Mouse (Mus musculus) bone marrow, adult 2 months (tissue): ENCODE measurements around the gene Gimap8. TPM values are rescaled to one million over a fixed set of nuclear protein-coding genes. Genes with fewer than 3 reads are reported as not detected.
A peak's percentile ranks its signal among the peaks of the same experiment; 100 is the strongest.

Experiments
- H3K27ac ChIP-seq: fragments of 200-500 bp; 2 replicates; pipeline ENCODE4 v1.5.1; 2012; ENCODE audit warnings: low read depth, mild to moderate bottlenecking, control low read depth, inconsistent platforms, low read length; ENCODE audit not compliant: control insufficient read depth, poor library complexity, insufficient read depth
- H3K4me1 ChIP-seq: fragments of 200-500 bp; 2 replicates; pipeline ENCODE4 v1.6.1; 2011; ENCODE audit warnings: low read length; ENCODE audit not compliant: control insufficient read depth, insufficient read depth
- H3K4me3 ChIP-seq: fragments of 200-500 bp; replicated peaks from 2 replicates; pipeline ENCODE3; 2011; ENCODE audit warnings: mild to moderate bottlenecking, low read depth, low read length, control low read depth; ENCODE audit not compliant: control insufficient read depth
- CTCF ChIP-seq: fragments of 200-500 bp; IDR thresholded peaks from 2 replicates; pipeline ENCODE4 v1.5.1; 2011; ENCODE audit warnings: low read length, control low read depth; ENCODE audit not compliant: control insufficient read depth, insufficient read depth
- POLR2A ChIP-seq: fragments of 200-500 bp; IDR thresholded peaks from 2 replicates; pipeline ENCODE4 v1.6.1; 2011; ENCODE audit warnings: low read depth, mild to moderate bottlenecking, control low read depth, low read length, borderline replicate concordance; ENCODE audit not compliant: control insufficient read depth
- WGBS: fragments of 180-500 bp; shearing (Covaris S2); methylation state at CpG from one replicate; pipeline ENCODE4 v1.1.7; 2018; 5-methylcytosine and 5-hydroxymethylcytosine counted together
- polyA plus RNA-seq: library from polyadenylated mRNA; stranded (reverse); fragments of >200 nt; gene quantifications from 2 replicates; pipeline ENCODE4 v1.2.4, GENCODE M21; 2011; ENCODE audit warnings: low replicate concordance; ENCODE audit not compliant: missing spikeins, insufficient read depth, insufficient read length

Gene Gimap8
- polyA plus RNA-seq: 8.3 and 15.1 TPM in 2 replicates

DNA sequence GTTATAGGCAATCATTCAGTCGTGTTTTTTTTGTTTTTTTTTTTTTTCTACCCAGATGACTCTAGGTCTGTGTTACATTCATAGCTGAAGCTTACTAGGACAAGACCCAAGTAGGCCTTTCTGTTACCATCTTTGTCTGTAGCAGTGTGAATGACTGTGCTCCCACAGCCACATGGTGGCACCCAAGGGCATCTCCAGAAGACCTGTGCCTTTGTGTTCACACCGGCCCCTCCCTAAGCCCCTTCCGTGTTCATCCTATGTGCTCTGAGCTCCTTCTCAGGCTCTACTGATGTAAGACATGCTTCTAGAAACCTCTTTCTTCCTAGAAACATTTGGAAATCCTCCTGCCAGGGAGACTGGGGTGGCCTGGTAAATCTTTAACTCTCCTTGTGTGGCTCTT, at the start of gene Gimap8:
Gimap8 (plus strand) TSS at position 240 of the 400 bp plus-strand sequence.
- Histone ChIP-seq H3K4me3 (peak within 1 kb of the TSS; percentile 55), H3K4me1 (no peaks in the 10 kb centered on the region; the same call in 1 of the 2 replicates), H3K27ac (peak within 1 kb of the TSS; percentile 61; the same call in 1 of the 2 replicates)
- WGBS: 6% methylated on average over 3 of the region's 3 CpGs
- TF ChIP-seq POLR2A: no peak
- TF ChIP-seq CTCF: peak; percentile 83

DNA sequence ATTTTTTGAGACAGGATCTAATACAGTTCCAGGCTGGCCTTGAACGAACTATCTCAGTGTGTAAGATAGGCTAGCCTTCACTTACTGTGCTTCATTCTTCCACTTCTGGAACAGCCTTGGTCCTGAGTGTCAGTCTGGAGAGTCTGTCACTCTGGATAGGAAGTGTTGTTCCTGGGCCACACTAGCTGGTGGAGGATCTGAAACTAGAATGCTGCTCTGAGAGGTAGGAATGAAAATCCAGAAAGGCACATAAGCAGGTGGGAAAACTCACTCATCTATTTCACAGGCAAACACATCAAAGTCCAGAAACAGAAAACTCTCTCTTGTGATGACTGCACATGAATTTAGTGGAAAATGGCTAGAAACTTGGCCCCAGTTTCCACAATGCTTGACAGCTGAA, 46.4 kb upstream of the Gimap8 start:
- H3K27ac ChIP-seq: no peak overlapping the region
- peaks cover 1% of the 10 kb centered on the region; the same call in 1 of the 2 replicates for H3K4me1 ChIP-seq
- H3K4me3 ChIP-seq: no peak overlapping the region
- 75% methylated on average over 1 of the region's 1 CpGs for WGBS
- TF ChIP-seq CTCF: no peak
- TF ChIP-seq POLR2A: no peak

GRCm38 (mm10) chr6:48601271-48602079, 45.6 kb upstream of the Gimap8 start, which contains the start of gene Zfp775:
Gene Zfp775 (plus strand): TSS chr6:48602063.
- Histone ChIP-seq H3K4me3 (peak within 1 kb of the TSS; percentile 81), H3K27ac (no peak within 1 kb of the TSS), H3K4me1 (peaks cover 1% of the 10 kb centered on the region; the same call in 1 of the 2 replicates)
- TF ChIP-seq CTCF (no peak), POLR2A (peak; percentile 36; the same call in 1 of the 2 replicates)
- WGBS: 5% methylated on average over 42 of the region's 42 CpGs

DNA sequence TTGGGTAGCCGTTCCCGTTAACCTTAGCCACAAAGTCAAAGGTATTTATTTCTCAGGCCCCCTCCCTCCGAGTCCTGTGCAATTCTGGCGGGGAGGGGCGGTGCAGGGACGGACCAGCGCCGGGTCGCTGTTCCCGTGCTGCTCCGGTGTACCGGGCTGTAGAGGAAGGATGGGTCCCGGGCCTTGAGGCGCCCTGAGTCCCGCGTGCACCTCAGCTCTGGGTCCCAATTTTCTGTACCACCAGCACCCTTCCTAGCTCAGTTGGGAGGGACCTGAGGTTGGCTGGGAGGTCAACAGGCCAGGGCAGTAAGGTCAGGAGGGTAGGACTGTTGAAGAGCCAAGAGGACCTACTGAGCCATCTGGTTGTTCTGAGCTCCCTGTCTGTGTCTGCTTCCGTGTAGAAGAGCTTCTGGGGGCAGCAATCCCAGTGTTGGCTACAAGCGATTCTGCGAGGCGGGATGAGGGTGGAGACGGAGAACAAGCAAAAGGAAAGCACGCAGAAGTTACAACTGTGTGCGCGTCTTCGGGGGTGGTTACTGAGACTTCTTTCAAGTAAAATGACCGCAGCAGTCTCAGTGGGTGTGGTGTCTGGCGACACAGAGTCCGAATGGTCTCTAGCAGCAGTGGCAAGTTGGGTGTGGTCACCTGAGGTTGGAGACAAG, 44.8 kb upstream of the Gimap8 start:
- WGBS: 1% methylated on average over 28 of the region's 28 CpGs
- TF ChIP-seq POLR2A (no peak), CTCF (no peak)
- peaks cover 1% of the 10 kb centered on the region; the same call in 1 of the 2 replicates for H3K4me1 ChIP-seq
- H3K27ac ChIP-seq: no peak overlapping the region
- peak overlapping the region; percentile 81 for H3K4me3 ChIP-seq

- Histone ChIP-seq H3K27ac (no peak overlapping the region), H3K4me3 (no peak overlapping the region), H3K4me1 (no peaks in the 10 kb centered on the region)
- 79% methylated on average over 2 of the region's 2 CpGs for WGBS
- TF ChIP-seq POLR2A (no peak), CTCF (no peak)
Observed at GRCm38 (mm10) chr6:48608124-48608523, 38.9 kb upstream of the Gimap8 start.

- Histone ChIP-seq H3K4me1 (no peaks in the 10 kb centered on the region), H3K4me3 (no peak overlapping the region), H3K27ac (no peak overlapping the region)
- 42% methylated on average over 7 of the region's 7 CpGs for WGBS
- no peak for TF ChIP-seq CTCF
- TF ChIP-seq POLR2A: no peak
Observed at GRCm38 (mm10) chr6:48609512-48609911, 37.5 kb upstream of the Gimap8 start.

DNA sequence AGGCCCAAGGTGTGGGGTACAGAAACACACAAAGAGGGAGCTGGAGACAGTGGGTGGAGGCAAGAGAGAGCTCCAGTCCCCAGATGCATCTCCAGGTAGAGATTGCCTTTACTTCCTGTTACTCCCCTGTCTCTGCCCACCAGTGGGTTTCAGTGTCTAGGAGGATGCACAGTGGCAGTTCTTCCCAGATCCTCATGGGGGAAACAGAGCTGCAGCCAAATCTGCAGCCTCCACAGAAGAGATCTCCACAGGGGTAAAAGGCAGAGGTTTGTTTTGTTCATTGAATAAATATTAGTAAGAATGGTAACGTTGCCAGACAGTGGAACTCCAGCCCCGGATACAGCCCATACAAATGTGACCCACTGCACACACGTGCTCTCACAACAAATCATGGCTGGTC, 36.4 kb upstream of the Gimap8 start:
- H3K4me3 ChIP-seq: no peak overlapping the region
- no peaks in the 10 kb centered on the region for H3K4me1 ChIP-seq
- no peak overlapping the region for H3K27ac ChIP-seq
- WGBS: 82% methylated on average over 3 of the region's 3 CpGs
- TF ChIP-seq CTCF (no peak), POLR2A (no peak)

- WGBS: 80% methylated on average over 4 of the region's 4 CpGs
- Histone ChIP-seq H3K4me1 (no peaks in the 10 kb centered on the region), H3K4me3 (no peak overlapping the region), H3K27ac (no peak overlapping the region)
- TF ChIP-seq POLR2A (no peak), CTCF (no peak)
Observed at GRCm38 (mm10) chr6:48613464-48613863, 33.6 kb upstream of the Gimap8 start.
